Mouse (Mus musculus): Measurements from ENCODE around the gene Rtn1. TPM values are rescaled to one million over a fixed set of nuclear protein-coding genes. Genes with fewer than 3 reads are reported as not detected.
"Not testable (repeated sequence)": the region's sequence is repeated elsewhere in the genome, so short reads cannot be mapped to it uniquely, and the experiment has no call there.

Rtn1 gene
- polyA plus RNA-seq, 1 experiment = 0.02 TPM

DNA sequence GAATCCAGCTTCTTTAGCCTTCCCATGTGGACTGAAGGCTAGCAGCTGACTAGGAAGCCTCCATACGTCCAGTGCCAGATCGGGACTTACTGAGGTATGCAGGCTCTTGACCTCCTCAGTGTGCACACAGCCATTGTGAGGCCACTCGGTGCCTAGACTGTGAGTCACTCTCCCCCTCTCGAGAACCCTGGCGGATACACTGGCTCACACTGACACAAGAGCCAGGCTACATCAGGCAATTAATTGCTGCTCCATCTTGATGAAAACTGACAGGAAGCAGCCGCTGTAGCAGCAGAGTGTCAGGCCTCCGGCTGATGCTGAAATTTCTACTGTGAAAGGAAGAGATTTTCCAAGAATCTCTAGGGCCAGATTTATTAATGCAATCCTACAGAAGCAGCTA lies 110.6 kb downstream of the Rtn1 start:
- H3K4me3 ChIP-seq (replicated peaks) = no peak overlapping the region
- TF ChIP-seq TAL1 (IDR thresholded peaks at IDR 0.05; ENCODE audit: low read length) (no peak), GATA1 (IDR thresholded peaks at IDR 0.05; ENCODE audit: low read length) (no peak)
- no peaks in the 10 kb centered on the region for H3K27me3 ChIP-seq (ENCODE audit: control insufficient read depth)

DNA sequence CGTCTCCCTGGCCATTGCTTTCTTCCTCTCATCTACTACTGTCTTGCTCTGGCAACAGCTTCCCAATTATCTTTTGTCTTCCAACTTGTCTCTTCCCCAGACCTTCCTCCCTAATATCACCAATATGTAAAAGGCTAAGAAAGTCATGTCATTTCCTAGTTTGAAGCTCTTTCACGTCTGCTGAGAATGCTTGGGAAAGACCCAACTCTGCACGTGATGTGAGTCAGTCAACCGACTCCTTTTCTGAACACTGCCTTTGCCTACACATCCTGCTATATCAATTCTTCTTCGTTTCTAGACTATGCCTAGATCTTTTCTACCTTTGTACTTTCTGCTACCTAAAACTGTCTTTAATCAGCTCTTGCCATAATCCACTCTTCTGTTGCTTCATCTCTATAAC lies 112.3 kb downstream of the Rtn1 start:
- TF ChIP-seq TAL1 (IDR thresholded peaks at IDR 0.05; ENCODE audit: low read length) = no peak
- TF ChIP-seq GATA1 (IDR thresholded peaks at IDR 0.05; ENCODE audit: low read length) = no peak
- no peaks in the 10 kb centered on the region for H3K9me3 ChIP-seq (ENCODE audit: control insufficient read depth, low read length)
- H3K27me3 ChIP-seq (ENCODE audit: control insufficient read depth) = no peaks in the 10 kb centered on the region
- no peak overlapping the region for H3K4me3 ChIP-seq (replicated peaks)
- H3K36me3 ChIP-seq (ENCODE audit: control insufficient read depth) = no peaks in the 10 kb centered on the region
- no peaks in the 10 kb centered on the region for H3K4me1 ChIP-seq (ENCODE audit: control insufficient read depth)

More for the DNA sequence above, 110.6 kb downstream of the Rtn1 start:
- Histone ChIP-seq H3K9me3 (ENCODE audit: control insufficient read depth, low read length) (0 out of 2 replicates have a peak, but pooled peaks cover under 1% of the 10 kb centered on the region), H3K36me3 (ENCODE audit: control insufficient read depth) (no peaks in the 10 kb centered on the region), H3K4me1 (ENCODE audit: control insufficient read depth) (no peaks in the 10 kb centered on the region)

DNA sequence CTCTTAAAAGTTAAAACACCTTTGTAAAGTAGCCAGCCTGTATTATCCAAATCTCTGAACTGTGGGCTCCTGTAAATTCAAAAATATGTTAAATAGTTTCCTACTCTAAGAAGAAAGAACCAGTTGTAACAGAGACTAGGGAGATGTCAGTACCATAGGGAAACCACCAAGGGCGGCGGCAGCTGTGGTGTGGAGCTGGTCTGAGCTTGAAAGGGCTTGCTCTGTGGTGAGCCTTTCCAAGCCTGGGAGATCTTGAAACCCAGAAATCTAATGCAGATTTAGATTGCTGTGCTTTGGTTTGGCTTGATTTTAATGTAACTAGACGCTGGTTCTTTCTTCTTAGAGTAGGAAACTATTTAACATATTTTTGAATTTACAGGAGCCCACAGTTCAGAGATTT lies 115.7 kb downstream of the Rtn1 start:
- H3K4me1 ChIP-seq (ENCODE audit: control insufficient read depth); H3K4me3 ChIP-seq (replicated peaks); H3K27me3 ChIP-seq (ENCODE audit: control insufficient read depth); H3K9me3 ChIP-seq (ENCODE audit: control insufficient read depth, low read length); H3K36me3 ChIP-seq (ENCODE audit: control insufficient read depth): not testable (repeated sequence)

DNA sequence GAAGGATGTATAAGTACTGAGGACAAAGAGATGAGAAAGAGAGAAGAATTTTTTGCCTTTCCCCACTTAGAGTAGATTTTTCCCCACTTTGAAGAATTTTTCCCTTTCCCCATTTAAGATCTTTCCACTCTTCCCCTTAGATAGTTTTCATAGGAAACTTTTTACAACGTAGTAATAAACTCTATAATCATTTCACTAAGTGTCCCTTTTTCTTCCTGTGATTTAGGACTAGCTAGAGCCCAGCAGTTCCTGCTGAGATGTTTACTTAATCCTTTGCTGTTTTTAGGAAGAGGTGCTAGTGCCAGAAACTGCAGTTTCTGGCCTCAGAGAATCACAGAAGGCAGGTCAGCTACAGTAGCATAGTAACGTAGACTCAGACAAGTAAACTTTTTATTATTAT lies 116.3 kb downstream of the Rtn1 start:
- TF ChIP-seq TAL1 (IDR thresholded peaks at IDR 0.05; ENCODE audit: low read length) (no peak), GATA1 (IDR thresholded peaks at IDR 0.05; ENCODE audit: low read length) (no peak)
- H3K27me3 ChIP-seq (ENCODE audit: control insufficient read depth) = no peaks in the 10 kb centered on the region

DNA sequence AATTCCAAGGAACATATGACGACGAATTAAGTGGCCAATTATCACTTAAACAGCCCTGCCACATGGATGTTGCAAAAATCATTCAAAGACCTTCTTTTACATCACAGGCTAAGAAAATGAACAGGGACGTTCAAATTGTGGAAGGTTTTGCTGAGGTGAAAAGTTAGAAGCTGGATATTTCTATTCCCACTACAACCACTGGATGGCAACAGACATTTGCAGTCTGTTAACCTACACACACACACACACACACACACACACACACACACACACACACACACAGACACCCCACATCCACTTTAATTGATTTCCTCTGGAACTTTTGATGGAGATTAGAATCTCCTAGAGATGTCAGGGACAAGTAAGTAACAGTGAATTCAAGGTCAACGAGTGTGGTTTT lies 117.6 kb downstream of the Rtn1 start:
- TF ChIP-seq TAL1 (IDR thresholded peaks at IDR 0.05; ENCODE audit: low read length) = no peak
- no peak for TF ChIP-seq GATA1 (IDR thresholded peaks at IDR 0.05; ENCODE audit: low read length)
- Histone ChIP-seq H3K36me3 (ENCODE audit: control insufficient read depth) (no peaks in the 10 kb centered on the region), H3K27me3 (ENCODE audit: control insufficient read depth) (no peaks in the 10 kb centered on the region), H3K9me3 (ENCODE audit: control insufficient read depth, low read length) (no peaks in the 10 kb centered on the region), H3K4me1 (ENCODE audit: control insufficient read depth) (no peaks in the 10 kb centered on the region), H3K4me3 (replicated peaks) (no peak overlapping the region)

More for the DNA sequence above, 116.3 kb downstream of the Rtn1 start:
- Histone ChIP-seq H3K9me3 (ENCODE audit: control insufficient read depth, low read length) (no peaks in the 10 kb centered on the region), H3K4me3 (replicated peaks) (no peak overlapping the region), H3K36me3 (ENCODE audit: control insufficient read depth) (no peaks in the 10 kb centered on the region), H3K4me1 (ENCODE audit: control insufficient read depth) (no peaks in the 10 kb centered on the region)

DNA sequence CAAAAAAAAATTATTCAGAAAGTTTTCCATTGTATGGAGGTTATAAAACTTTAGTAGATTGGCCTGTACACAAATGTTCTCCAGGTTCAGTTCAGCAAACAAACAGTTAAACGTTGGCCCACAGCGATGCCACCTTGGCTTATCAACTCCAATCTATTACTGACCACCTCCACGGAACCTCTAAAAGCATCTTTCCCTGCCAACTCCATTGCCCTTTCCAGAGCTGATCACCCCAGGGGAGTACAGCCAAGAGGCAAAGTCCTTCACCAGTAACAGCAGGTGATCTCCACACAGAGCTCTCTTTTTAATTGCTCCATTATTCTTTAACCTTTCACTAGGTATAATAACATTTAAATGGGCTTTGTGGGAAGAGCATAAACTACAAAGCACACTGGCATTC lies 120.6 kb downstream of the Rtn1 start:
- Histone ChIP-seq H3K9me3 (ENCODE audit: control insufficient read depth, low read length) (no peaks in the 10 kb centered on the region), H3K36me3 (ENCODE audit: control insufficient read depth) (no peaks in the 10 kb centered on the region), H3K4me3 (replicated peaks) (no peak overlapping the region), H3K27me3 (ENCODE audit: control insufficient read depth) (no peaks in the 10 kb centered on the region), H3K4me1 (ENCODE audit: control insufficient read depth) (no peaks in the 10 kb centered on the region)
- TF ChIP-seq TAL1 (IDR thresholded peaks at IDR 0.05; ENCODE audit: low read length) (no peak), GATA1 (IDR thresholded peaks at IDR 0.05; ENCODE audit: low read length) (no peak)

DNA sequence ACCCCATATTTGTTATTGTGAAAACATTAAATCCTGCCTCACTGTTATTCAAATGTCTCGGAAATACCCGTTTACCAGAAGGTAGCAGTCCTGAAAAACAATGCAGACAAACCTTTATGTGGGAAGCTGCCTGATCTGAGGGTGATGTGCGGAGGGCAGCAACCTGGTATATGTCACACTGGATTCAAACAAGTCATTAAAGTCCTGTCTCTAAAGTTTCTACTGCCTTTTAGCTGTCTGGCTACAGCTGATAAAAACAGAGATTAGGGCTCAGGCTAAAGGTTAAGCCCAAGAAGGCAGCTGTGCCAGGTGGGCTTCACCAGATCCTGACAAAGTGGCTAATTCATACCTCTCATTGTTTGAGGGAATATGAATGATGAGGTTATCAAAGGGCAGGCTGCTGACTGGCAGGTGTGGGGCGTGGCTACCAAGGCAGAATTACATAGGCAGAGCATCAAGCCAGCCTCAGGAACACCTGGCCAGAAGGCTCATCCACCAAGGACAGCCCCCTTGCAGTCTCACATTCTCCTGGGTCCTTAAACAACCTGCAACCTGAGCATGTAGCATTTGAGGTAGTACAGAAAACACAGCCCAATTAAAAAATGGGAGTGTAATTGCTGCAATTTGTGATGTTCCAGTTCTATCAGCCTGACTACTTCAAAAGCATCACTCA lies 121.4 kb downstream of the Rtn1 start:
- no peak for TF ChIP-seq TAL1 (IDR thresholded peaks at IDR 0.05; ENCODE audit: low read length)
- no peak for TF ChIP-seq GATA1 (IDR thresholded peaks at IDR 0.05; ENCODE audit: low read length)
- Histone ChIP-seq H3K4me3 (replicated peaks) (no peak overlapping the region), H3K36me3 (ENCODE audit: control insufficient read depth) (no peaks in the 10 kb centered on the region), H3K4me1 (ENCODE audit: control insufficient read depth) (no peaks in the 10 kb centered on the region), H3K9me3 (ENCODE audit: control insufficient read depth, low read length) (no peaks in the 10 kb centered on the region), H3K27me3 (ENCODE audit: control insufficient read depth) (no peaks in the 10 kb centered on the region)

DNA sequence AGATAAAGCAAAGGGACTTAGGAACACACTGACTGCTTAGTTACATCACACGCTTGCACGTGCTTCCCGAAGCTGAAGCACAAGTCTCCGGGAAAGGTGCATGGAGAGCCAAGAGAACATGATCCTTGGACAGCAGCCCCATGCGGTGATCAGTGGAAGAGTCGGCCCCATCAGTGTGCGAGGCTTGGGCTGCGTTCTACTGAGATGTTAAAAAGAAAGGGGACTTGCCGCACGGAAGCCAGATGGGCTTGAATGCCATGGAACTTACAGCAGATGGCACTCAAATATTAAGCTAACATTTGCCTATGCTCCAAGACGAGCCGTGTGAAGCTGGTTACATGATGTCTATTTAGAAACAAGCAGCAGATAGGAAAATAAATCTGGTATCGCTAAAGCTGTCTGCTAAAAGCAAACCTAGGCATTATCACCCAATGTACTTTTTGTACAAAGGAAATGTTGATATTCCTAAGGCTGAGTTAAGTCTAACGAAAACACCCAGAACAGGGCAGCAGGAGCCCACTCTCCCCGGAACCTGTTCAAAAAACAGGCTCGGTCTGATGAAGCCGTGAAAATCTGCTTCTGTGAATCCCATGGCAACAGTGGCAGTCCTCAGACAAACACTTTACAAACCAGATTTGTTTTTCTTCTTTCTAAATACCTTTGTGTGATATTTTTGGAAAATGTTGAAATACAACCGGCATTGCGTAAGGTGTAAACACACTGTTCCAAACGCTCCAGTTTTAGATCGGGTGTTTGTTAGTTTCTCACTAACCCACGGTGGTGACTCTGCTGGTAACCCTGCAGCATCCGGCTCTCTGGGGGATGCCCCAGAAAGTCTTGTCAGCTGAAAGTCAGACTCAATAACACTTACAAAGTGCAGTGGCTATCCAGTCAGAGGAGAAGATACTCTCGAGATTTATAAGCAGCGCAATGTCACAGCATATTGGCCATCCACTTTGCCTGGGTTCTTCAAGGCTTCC lies 123.2 kb downstream of the Rtn1 start:
- Histone ChIP-seq H3K4me1 (ENCODE audit: control insufficient read depth) (no peaks in the 10 kb centered on the region), H3K27me3 (ENCODE audit: control insufficient read depth) (no peaks in the 10 kb centered on the region), H3K36me3 (ENCODE audit: control insufficient read depth) (no peaks in the 10 kb centered on the region), H3K4me3 (replicated peaks) (no peak overlapping the region), H3K9me3 (ENCODE audit: control insufficient read depth, low read length) (no peaks in the 10 kb centered on the region)
- TF ChIP-seq TAL1 (IDR thresholded peaks at IDR 0.05; ENCODE audit: low read length) = no peak
- TF ChIP-seq GATA1 (IDR thresholded peaks at IDR 0.05; ENCODE audit: low read length) = no peak

DNA sequence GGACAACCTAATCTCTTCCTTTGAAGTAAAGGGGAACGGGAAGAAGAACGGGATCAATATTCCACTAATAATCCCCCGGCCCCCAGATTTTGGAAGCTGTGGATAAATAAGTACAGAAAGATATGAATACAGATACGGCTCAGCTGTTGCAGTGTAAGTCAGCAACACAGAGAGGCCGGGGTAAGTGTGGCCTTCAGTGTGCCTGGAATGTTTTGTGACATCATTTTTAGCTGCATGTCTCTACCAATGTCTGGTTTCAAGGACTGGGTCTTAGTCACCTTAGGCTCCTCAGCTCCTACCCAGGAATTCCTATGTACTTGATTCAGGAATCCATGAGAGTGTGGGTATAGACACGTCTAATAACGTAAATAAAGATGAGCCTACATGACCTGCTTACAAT lies 124.3 kb downstream of the Rtn1 start:
- Histone ChIP-seq H3K27me3 (ENCODE audit: control insufficient read depth) (no peaks in the 10 kb centered on the region), H3K9me3 (ENCODE audit: control insufficient read depth, low read length) (no peaks in the 10 kb centered on the region), H3K36me3 (ENCODE audit: control insufficient read depth) (no peaks in the 10 kb centered on the region), H3K4me1 (ENCODE audit: control insufficient read depth) (no peaks in the 10 kb centered on the region), H3K4me3 (replicated peaks) (no peak overlapping the region)
- no peak for TF ChIP-seq GATA1 (IDR thresholded peaks at IDR 0.05; ENCODE audit: low read length)
- TF ChIP-seq TAL1 (IDR thresholded peaks at IDR 0.05; ENCODE audit: low read length) = no peak
